In the genomic region with DNA sequence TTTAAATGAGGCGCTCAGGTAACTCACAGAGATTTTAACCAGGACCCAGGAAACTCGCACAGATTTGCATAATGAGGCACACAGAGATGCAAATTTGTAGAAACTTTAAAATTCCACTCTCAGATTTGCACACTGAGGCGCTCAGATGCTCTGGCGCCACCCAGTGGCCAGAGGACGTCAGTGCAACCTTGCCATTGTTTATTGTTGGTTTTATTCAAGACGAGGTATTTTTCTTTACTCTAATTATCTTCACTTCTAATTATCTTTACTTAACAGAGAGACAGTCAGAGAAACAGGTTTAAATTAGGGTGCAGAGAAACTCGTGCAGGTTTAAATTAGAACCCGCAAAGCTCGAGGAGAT, we compare ENCODE assay signal across 8 mouse cellular contexts. TPM values are rescaled to one million over a fixed set of nuclear protein-coding genes. Genes with fewer than 3 reads are reported as not detected.
A peak's percentile ranks its signal among the peaks of the same experiment; 100 is the strongest.
DNase-seq lines count a peak whose midpoint lies in the region; ATAC-seq and TF ChIP-seq lines count a peak whose summit lies in the region.
"Not testable (repeated sequence)": the region's sequence is repeated elsewhere in the genome, so short reads cannot be mapped to it uniquely, and the experiment has no call there.

No protein-coding gene starts in this region.

- not testable (repeated sequence) for H3K27ac ChIP-seq in CH12.LX (ENCODE audit: insufficient read depth, low read depth); embryonic facial prominence, embryonic 11.5 days (replicated peaks; ENCODE audit: low read depth, low read length); kidney, postnatal 0 days; lung, embryonic 14.5 days (ENCODE audit: low read depth); olfactory bulb, adult 2 months (ENCODE audit: insufficient read depth, low read depth, low read length); thymus, adult 2 months (ENCODE audit: control insufficient read depth, insufficient read depth, low read length)

- not testable (repeated sequence) for TF ChIP-seq RAD21 in CH12.LX (IDR thresholded peaks at IDR 0.05; ENCODE audit: low read depth, low read length)

- peaks cover 5 to 37% of the 10 kb centered on the region in 2 experiments for H3K4me1 ChIP-seq in CH12.LX (ENCODE audit: control insufficient read depth in 1 of 2, insufficient read depth in 2 of 2)
- not testable (repeated sequence) for H3K4me1 ChIP-seq in embryonic facial prominence, embryonic 11.5 days (ENCODE audit: control insufficient read depth, insufficient read depth, low read length); kidney, postnatal 0 days (replicated peaks; ENCODE audit: insufficient read depth, low read length); lung, embryonic 14.5 days (ENCODE audit: insufficient read depth); thymus, adult 2 months (replicated peaks; ENCODE audit: control insufficient read depth, insufficient read depth, low read length)
- H3K4me1 ChIP-seq in olfactory bulb, adult 2 months (ENCODE audit: control insufficient read depth, insufficient read depth, low read length), result peaks cover 10% of the 10 kb centered on the region

- TF ChIP-seq EP300 in CH12.LX (IDR thresholded peaks at IDR 0.05; ENCODE audit: low read length), result not testable (repeated sequence)

- H3K4me2 ChIP-seq in CH12.LX (ENCODE audit: insufficient read depth, low read depth, poor library complexity, severe bottlenecking), result peak overlapping the region; percentile 17; the same call in 1 of the 2 replicates
- H3K4me2 ChIP-seq in embryonic facial prominence, embryonic 11.5 days (ENCODE audit: low read depth, low read length); kidney, postnatal 0 days (ENCODE audit: low read length); lung, embryonic 14.5 days: not testable (repeated sequence)

- peak; percentile 99 for DNase-seq in CH12.LX (ENCODE audit: extremely low read depth)
- DNase-seq in brain, adult 2 months (ENCODE audit: low read depth, low spot score), result peak; percentile 94
- DNase-seq in embryonic facial prominence, embryonic 11.5 days (ENCODE audit: low spot score), result peak; percentile 87
- peak; percentile 90 for DNase-seq in kidney, postnatal 0 days (ENCODE audit: low spot score)
- DNase-seq in lung, embryonic 14.5 days, result peak; percentile 89
- DNase-seq in thymus, adult 2 months, result peak; percentile 88

- dilution Hi-C loops in CH12.LX (cut with MboI; ENCODE audit: extremely low pct_ligation_motif_present, extremely low pct_unique_long_range_greater_than_20kb, low sequenced_read_pairs), result not testable (repeated sequence)

- H3K9ac ChIP-seq in CH12.LX (ENCODE audit: insufficient read depth, low read depth); embryonic facial prominence, embryonic 11.5 days (replicated peaks; ENCODE audit: low read length); kidney, postnatal 0 days (ENCODE audit: low read depth, low read length); lung, embryonic 14.5 days: not testable (repeated sequence)

- H3K4me3 ChIP-seq in CH12.LX (replicated peaks in 1 of 3; ENCODE audit: low read depth in 2 of 3, low read length in 2 of 3, poor library complexity in 1 of 3); embryonic facial prominence, embryonic 11.5 days (ENCODE audit: low read depth, low read length); kidney, postnatal 0 days (replicated peaks; ENCODE audit: low read depth, low read length); lung, embryonic 14.5 days (ENCODE audit: low read depth, low read length); olfactory bulb, adult 2 months (ENCODE audit: insufficient read depth, low read depth, low read length); thymus, adult 2 months (ENCODE audit: control insufficient read depth, insufficient read depth, low read length): not testable (repeated sequence)

- not testable (repeated sequence) for TF ChIP-seq POLR2A in CH12.LX (IDR thresholded peaks at IDR 0.05; ENCODE audit: low read depth, low read length); olfactory bulb, adult 2 months (IDR thresholded peaks at IDR 0.05; ENCODE audit: insufficient read depth, low read depth, low read length); thymus, adult 2 months (IDR thresholded peaks at IDR 0.05; ENCODE audit: control insufficient read depth, extremely low read depth, insufficient read depth, low read length, poor library complexity)

- peaks cover 34% of the 10 kb centered on the region for H3K79me2 ChIP-seq in CH12.LX (replicated peaks; ENCODE audit: control insufficient read depth, extremely low read depth, insufficient read depth, poor library complexity, severe bottlenecking)

- H3K9me3 ChIP-seq in CH12.LX (replicated peaks; ENCODE audit: low read length), result peaks cover 18% of the 10 kb centered on the region
- H3K9me3 ChIP-seq in embryonic facial prominence, embryonic 11.5 days (replicated peaks; ENCODE audit: control insufficient read depth, low read length), result peaks cover 19% of the 10 kb centered on the region
- H3K9me3 ChIP-seq in kidney, postnatal 0 days (replicated peaks; ENCODE audit: low read length), result not testable (repeated sequence)
- peaks cover 24% of the 10 kb centered on the region for H3K9me3 ChIP-seq in lung, embryonic 14.5 days (ENCODE audit: low read depth, low read length)

- TF ChIP-seq CTCF in CH12.LX (conservative IDR thresholded peaks at IDR 0.05 in 1 of 2, IDR thresholded peaks at IDR 0.05 in 1 of 2; ENCODE audit: low read depth in 2 of 2, low read length in 2 of 2); thymus, adult 2 months (IDR thresholded peaks at IDR 0.05; ENCODE audit: borderline replicate concordance, control insufficient read depth, extremely low read depth, insufficient read depth, low read length, poor library complexity): not testable (repeated sequence)
- TF ChIP-seq CTCF in kidney, postnatal 0 days (IDR thresholded peaks at IDR 0.05; ENCODE audit: low read depth), result peak; percentile 100
- TF ChIP-seq CTCF in lung, embryonic 14.5 days (IDR thresholded peaks at IDR 0.05; ENCODE audit: low read depth), result peak; percentile 99
- TF ChIP-seq CTCF in olfactory bulb, adult 2 months (IDR thresholded peaks at IDR 0.05; ENCODE audit: insufficient read depth, low read depth, low read length), result peak; percentile 99

- peaks cover 35 to 38% of the 10 kb centered on the region in 2 experiments for H3K36me3 ChIP-seq in CH12.LX (replicated peaks in 1 of 2; ENCODE audit: control insufficient read depth in 1 of 2, insufficient read depth in 1 of 2, low read length in 1 of 2)
- peaks cover 17% of the 10 kb centered on the region for H3K36me3 ChIP-seq in embryonic facial prominence, embryonic 11.5 days (replicated peaks; ENCODE audit: control insufficient read depth, insufficient read depth, low read depth, low read length)
- peaks cover 21% of the 10 kb centered on the region for H3K36me3 ChIP-seq in kidney, postnatal 0 days (ENCODE audit: insufficient read depth, low read length)
- peaks cover 56% of the 10 kb centered on the region for H3K36me3 ChIP-seq in lung, embryonic 14.5 days (ENCODE audit: insufficient read depth)
- peaks cover 30% of the 10 kb centered on the region for H3K36me3 ChIP-seq in thymus, adult 2 months (ENCODE audit: control insufficient read depth, insufficient read depth, low read length)

- 44% methylated on average over 9 of the region's 9 CpGs for WGBS in embryonic facial prominence, embryonic 11.5 days
- 48% methylated on average over 9 of the region's 9 CpGs for WGBS in kidney, postnatal 0 days
- 45% methylated on average over 9 of the region's 9 CpGs for WGBS in lung, embryonic 14.5 days
- 49% methylated on average over 9 of the region's 9 CpGs for whole genome bisulfite sequencing in olfactory bulb, adult 2 months
- 54% methylated on average over 9 of the region's 9 CpGs for WGBS in thymus, adult 2 months

- H3K27me3 ChIP-seq in CH12.LX (replicated peaks); embryonic facial prominence, embryonic 11.5 days (ENCODE audit: control insufficient read depth, insufficient read depth, low read length); kidney, postnatal 0 days (ENCODE audit: insufficient read depth, low read length); lung, embryonic 14.5 days (ENCODE audit: insufficient read depth, low read length); thymus, adult 2 months (ENCODE audit: control insufficient read depth, insufficient read depth, low read length): not testable (repeated sequence)

- ATAC-seq in embryonic facial prominence, embryonic 11.5 days (replicated peaks; ENCODE audit: insufficient number of reproducible peaks, low FRiP score, low TSS enrichment, low read depth); kidney, postnatal 0 days (replicated peaks; ENCODE audit: low FRiP score, low read depth); lung, embryonic 14.5 days (ENCODE audit: insufficient read depth): not testable (repeated sequence)
- ATAC-seq in granulocyte monocyte progenitor cell, adult 5-6 weeks (replicated peaks; ENCODE audit: poor library complexity, severe bottlenecking), result peak; percentile 23

- in situ Hi-C loops in CH12.LX (cut with MboI; ENCODE audit: low pct_ligation_motif_present, low pct_unique_long_range_greater_than_20kb, low sequenced_read_pairs), result not testable (repeated sequence)

RNA-seq across cellular contexts. Expression of a gene that starts 11.2 kb away (rescaled TPM):
- 288 and 398 TPM in 2 replicates for total RNA-seq in CH12.LX (2012; rRNA removed)
- total RNA-seq in CH12.LX (2014; rRNA removed), result 60.4 and 62.0 TPM in 2 replicates
- 606 and 724 TPM in 2 replicates for polyA plus RNA-seq in CH12.LX (2012; ENCODE audit: insufficient read length, low read depth)
- polyA plus RNA-seq in embryonic facial prominence, embryonic 11.5 days (2014; fragmentation: Nextera tagmentation; extraction: Ambion mirVana), result 154 and 162 TPM in 2 replicates
- total RNA-seq in granulocyte monocyte progenitor cell, adult 5-6 weeks (2014; fragmentation: Nextera tagmentation), result 36.7 and 87.7 TPM in 2 replicates
- total RNA-seq in granulocyte monocyte progenitor cell, adult 5-6 weeks (2017), result 163 and 210 TPM in 2 replicates
- 41.1 and 106 TPM in 2 replicates for polyA plus RNA-seq in kidney, postnatal 0 days (2015; fragmentation: Nextera tagmentation; extraction: Ambion mirVana)
- polyA plus RNA-seq in lung, embryonic 14.5 days (2014; fragmentation: Nextera tagmentation; extraction: Ambion mirVana), result 252 and 439 TPM in 2 replicates
- not detected in 2 replicates for polyA plus RNA-seq in olfactory bulb, adult 2 months (2012; ENCODE audit: insufficient read depth, insufficient read length, low replicate concordance, missing spikeins)
- 1,607 and 1,995 TPM in 2 replicates for polyA plus RNA-seq in thymus, adult 2 months (2012; rRNA removed)
